Mouse (Mus musculus) hindbrain, postnatal 0 days (tissue): ENCODE data around the gene Apoa2. TPM values are rescaled to one million over a fixed set of nuclear protein-coding genes. Genes with fewer than 3 reads are reported as not detected.

Experiments
- ATAC-seq: fragments of 200-750 bp; cut with Nextera tagmentation; 2 replicates; pipeline ENCODE4 v1.8.0; 2017; ENCODE audit warnings: mild to moderate bottlenecking, moderate TSS enrichment, moderate library complexity
- DNase-seq: peaks from one replicate; pipeline ENCODE4 v3.0.0-alpha.2; 2015; ENCODE audit warnings: low spot score
- H3K27ac ChIP-seq: fragments of 300-500 bp; sonication (generic); 2 replicates; pipeline ENCODE4 v1.5.1; 2014; ENCODE audit warnings: mild to moderate bottlenecking
- H3K27me3 ChIP-seq: fragments of 300-500 bp; sonication (generic); 2 replicates; pipeline ENCODE4 v1.6.1; 2014; ENCODE audit warnings: low read length, mixed read lengths; ENCODE audit not compliant: insufficient read depth
- H3K36me3 ChIP-seq: fragments of 300-500 bp; sonication (generic); 2 replicates; pipeline ENCODE4 v1.6.1; 2014; ENCODE audit warnings: low read length, mixed read lengths; ENCODE audit not compliant: insufficient read depth
- H3K4me1 ChIP-seq: fragments of 300-500 bp; sonication (generic); 2 replicates; pipeline ENCODE4 v1.6.1; 2014; ENCODE audit warnings: antibody characterized with exemption, low read length, mixed read lengths; ENCODE audit not compliant: insufficient read depth
- H3K4me2 ChIP-seq: fragments of 300-500 bp; sonication (generic); 2 replicates; pipeline ENCODE4 v1.6.1; 2014; ENCODE audit warnings: low read depth, mild to moderate bottlenecking, low read length, moderate library complexity, mixed read lengths
- H3K4me3 ChIP-seq: fragments of 300-500 bp; sonication (generic); 2 replicates; pipeline ENCODE4 v1.5.1; 2014; ENCODE audit warnings: low read length
- H3K9ac ChIP-seq: fragments of 300-500 bp; sonication (generic); replicated peaks from 2 replicates; pipeline ENCODE4 v1.6.1; 2014; ENCODE audit warnings: mild to moderate bottlenecking, low read length, moderate library complexity, mixed read lengths
- H3K9me3 ChIP-seq: fragments of 300-500 bp; sonication (generic); 2 replicates; pipeline ENCODE4 v1.6.1; 2016; ENCODE audit warnings: low read length, mixed read lengths
- CTCF ChIP-seq: IDR thresholded peaks from 2 replicates; pipeline ENCODE4 v1.5.1; 2016; ENCODE audit warnings: antibody characterized with exemption, control low read depth, low read depth
- WGBS: fragments of 180-500 bp; shearing (Covaris S2); extraction: QIAGEN DNeasy Blood & Tissue Kit; methylation state at CpG from one replicate; pipeline ENCODE4 v1.1.7; 2014; 5-methylcytosine and 5-hydroxymethylcytosine counted together
- polyA plus RNA-seq: library from polyadenylated mRNA; unstranded; fragments of >200 nt; fragmentation: Nextera tagmentation; extraction: Ambion mirVana; gene quantifications from 2 replicates; pipeline ENCODE4 v1.2.1, GENCODE M21; 2015
- total RNA-seq: library from RNA; depleted of rRNA; stranded (reverse); fragments of >200 nt; gene quantifications from 2 replicates; pipeline ENCODE4 v1.2.3, GENCODE M21; 2014

Gene Apoa2
- total and polyA plus RNA-seq, 2 experiments from 2014 or later: 8.1 TPM; not detected in 1

- no peak overlapping the region for H3K27ac ChIP-seq
- no peak overlapping the region for H3K4me3 ChIP-seq
- 61% methylated on average over 1 of the region's 1 CpGs for WGBS
- DNase-seq (no peak), ATAC-seq (no peak)
- H3K4me2 ChIP-seq: no peak overlapping the region
- peaks cover 8% of the 10 kb centered on the region; the same call in 1 of the 2 replicates for H3K36me3 ChIP-seq
- no peak overlapping the region for H3K9ac ChIP-seq
- no peaks in the 10 kb centered on the region for H3K9me3 ChIP-seq
- no peak for TF ChIP-seq CTCF
- H3K27me3 ChIP-seq: no peaks in the 10 kb centered on the region
- 0 out of 2 replicates have a peak, but pooled peaks cover 5% of the 10 kb centered on the region for H3K4me1 ChIP-seq
Measured at GRCm38 (mm10) chr1:171268341-171268740, 43.5 kb downstream of the Apoa2 start.

- Histone ChIP-seq H3K4me2 (peak within 1 kb of the TSS; percentile 100), H3K36me3 (peaks cover 24% of the 10 kb centered on the region), H3K27me3 (no peaks in the 10 kb centered on the region), H3K4me1 (0 out of 2 replicates have a peak, but pooled peaks cover 5% of the 10 kb centered on the region), H3K4me3 (peak within 1 kb of the TSS; percentile 90), H3K9ac (peak within 1 kb of the TSS; percentile 92), H3K27ac (peak within 1 kb of the TSS; percentile 32), H3K9me3 (no peaks in the 10 kb centered on the region)
- peak; percentile 93 for DNase-seq
- WGBS: 3% methylated on average over 36 of the region's 36 CpGs
- 0 out of 2 replicates have a peak, but pooled peaks have one; percentile 13 for TF ChIP-seq CTCF
- peak; percentile 95 for ATAC-seq
Measured at GRCm38 (mm10) chr1:171269848-171270572, 45.2 kb downstream of the Apoa2 start, which contains the start of gene B4galt3. TSS of gene B4galt3 (plus strand) at chr1:171270328.

GRCm38 (mm10) chr1:171270573-171270900 is 45.7 kb downstream of the Apoa2 start:
- Histone ChIP-seq H3K4me2 (peak overlapping the region; percentile 100), H3K27me3 (no peaks in the 10 kb centered on the region), H3K27ac (peak overlapping the region; percentile 32; the same call in 1 of the 2 replicates), H3K4me1 (0 out of 2 replicates have a peak, but pooled peaks cover 5% of the 10 kb centered on the region), H3K36me3 (peaks cover 30% of the 10 kb centered on the region), H3K9ac (peak overlapping the region; percentile 92), H3K4me3 (peak overlapping the region; percentile 90), H3K9me3 (no peaks in the 10 kb centered on the region)
- peak; percentile 20 for DNase-seq
- ATAC-seq: peak; percentile 71
- under 1% methylated on average over 19 of the region's 19 CpGs for WGBS
- no peak for TF ChIP-seq CTCF

GRCm38 (mm10) chr1:171271196-171271595 is 46.3 kb downstream of the Apoa2 start:
- no peak for DNase-seq
- no peak for ATAC-seq
- Histone ChIP-seq H3K36me3 (peaks cover 35% of the 10 kb centered on the region), H3K27ac (no peak overlapping the region), H3K9ac (peak overlapping the region; percentile 92; the same call in 1 of the 2 replicates), H3K27me3 (no peaks in the 10 kb centered on the region), H3K4me1 (0 out of 2 replicates have a peak, but pooled peaks cover 5% of the 10 kb centered on the region), H3K4me3 (peak overlapping the region; percentile 90), H3K9me3 (no peaks in the 10 kb centered on the region), H3K4me2 (peak overlapping the region; percentile 100)
- TF ChIP-seq CTCF: no peak
- WGBS: 59% methylated on average over 9 of the region's 9 CpGs

- Histone ChIP-seq H3K4me1 (0 out of 2 replicates have a peak, but pooled peaks cover 5% of the 10 kb centered on the region), H3K9me3 (no peaks in the 10 kb centered on the region), H3K4me3 (no peak overlapping the region), H3K4me2 (peak overlapping the region; percentile 100; the same call in 1 of the 2 replicates), H3K36me3 (peaks cover 39% of the 10 kb centered on the region), H3K9ac (no peak overlapping the region), H3K27me3 (no peaks in the 10 kb centered on the region), H3K27ac (no peak overlapping the region)
- WGBS: 73% methylated on average over 10 of the region's 10 CpGs
- ATAC-seq (no peak), DNase-seq (no peak)
- no peak for TF ChIP-seq CTCF
Measured at GRCm38 (mm10) chr1:171271622-171272021, 46.8 kb downstream of the Apoa2 start.

- Histone ChIP-seq H3K27ac (no peak overlapping the region), H3K4me3 (no peak overlapping the region), H3K4me2 (no peak overlapping the region), H3K4me1 (0 out of 2 replicates have a peak, but pooled peaks cover 5% of the 10 kb centered on the region), H3K36me3 (peaks cover 43% of the 10 kb centered on the region), H3K27me3 (no peaks in the 10 kb centered on the region), H3K9me3 (no peaks in the 10 kb centered on the region), H3K9ac (no peak overlapping the region)
- 91% methylated on average over 3 of the region's 3 CpGs for WGBS
- DNase-seq (no peak), ATAC-seq (no peak)
- TF ChIP-seq CTCF: no peak
Measured at GRCm38 (mm10) chr1:171272086-171272485, 47.2 kb downstream of the Apoa2 start.

- Histone ChIP-seq H3K27ac (no peak overlapping the region), H3K4me2 (no peak overlapping the region), H3K9me3 (no peaks in the 10 kb centered on the region), H3K27me3 (no peaks in the 10 kb centered on the region), H3K4me3 (no peak overlapping the region), H3K36me3 (peaks cover 56% of the 10 kb centered on the region), H3K9ac (no peak overlapping the region), H3K4me1 (0 out of 2 replicates have a peak, but pooled peaks cover 5% of the 10 kb centered on the region)
- no peak for ATAC-seq
- WGBS: 94% methylated on average over 12 of the region's 12 CpGs
- TF ChIP-seq CTCF: no peak
- DNase-seq: no peak
Measured at GRCm38 (mm10) chr1:171274171-171274570, 49.3 kb downstream of the Apoa2 start.
